Mouse (Mus musculus) gastrocnemius, postnatal 36 days (tissue): ENCODE measurements around the gene Zfp975. TPM values are rescaled to one million over a fixed set of nuclear protein-coding genes. Genes with fewer than 3 reads are reported as not detected.
"Not testable (repeated sequence)": the region's sequence is repeated elsewhere in the genome, so short reads cannot be mapped to it uniquely, and the experiment has no call there.

Experiments used
- DNase-seq, 2 experiments: peaks; one replicate each; pipeline ENCODE4 v3.0.0; 2022
- intact Hi-C: fragments of 180-260 bp; cut with DNase I; formaldehyde crosslinking; loops from one replicate; pipeline ENCODE4 v1.15.1; 2025
- long read RNA-seq, 2 experiments: library from polyadenylated mRNA; stranded (forward); transcript quantifications; one replicate each; pipeline ENCODE4 v2.0.0; 2021
- total RNA-seq, 2 experiments: library from RNA; stranded (reverse); gene quantifications; 2 replicates each; pipeline ENCODE4 v1.2.3; 2021

The Zfp975 gene
- total RNA-seq: 1 to 10 TPM; 2.7 to 3.8 TPM
- long read RNA-seq, experiment 1, partial matches to known transcripts: 0 of 3 reads
- long read RNA-seq, experiment 1, other reads (novel, unspliced or antisense): 1 of 3 reads
- long read RNA-seq, experiment 2, partial matches to known transcripts: 0 of 3 reads
- long read RNA-seq, experiment 2, other reads (novel, unspliced or antisense): 2 of 3 reads

GRCm38 (mm10) chr7:42692362-42693158, at the start of gene Zfp975:
Zfp975 (minus strand) TSS chr7:42692742.
- peak; percentile 73 to 74 for DNase-seq

GRCm38 (mm10) chr7:42738536-42739210, 46.1 kb upstream of the Zfp975 start:
- intact Hi-C loops: no loop called here

More at GRCm38 (mm10) chr7:42692362-42693158, at the start of gene Zfp975:
- intact Hi-C loops: not testable (repeated sequence)

GRCm38 (mm10) chr7:42726917-42727316, 34.4 kb upstream of the Zfp975 start, which contains the start of gene Gm17067:
Gm17067 (minus strand) TSS chr7:42727017.
- DNase-seq, intact Hi-C loops: not testable (repeated sequence)

More at GRCm38 (mm10) chr7:42738536-42739210, 46.1 kb upstream of the Zfp975 start:
- no peak for DNase-seq

- intact Hi-C loops, DNase-seq: not testable (repeated sequence)
Measured at GRCm38 (mm10) chr7:42693251-42693650, 709 bp upstream of the Zfp975 start.

GRCm38 (mm10) chr7:42680081-42680480, 12.5 kb downstream of the Zfp975 start:
- DNase-seq, intact Hi-C loops: not testable (repeated sequence)

- intact Hi-C loops, DNase-seq: not testable (repeated sequence)
Measured at GRCm38 (mm10) chr7:42679646-42680045, 12.9 kb downstream of the Zfp975 start.

GRCm38 (mm10) chr7:42660140-42660539, 32.4 kb downstream of the Zfp975 start:
- DNase-seq: not testable (repeated sequence)

GRCm38 (mm10) chr7:42655211-42655610, 37.3 kb downstream of the Zfp975 start:
- DNase-seq, intact Hi-C loops: not testable (repeated sequence)

More at GRCm38 (mm10) chr7:42660140-42660539, 32.4 kb downstream of the Zfp975 start:
- intact Hi-C loops: not testable (repeated sequence)

- DNase-seq, intact Hi-C loops: not testable (repeated sequence)
Measured at GRCm38 (mm10) chr7:42643120-42643620, 49.4 kb downstream of the Zfp975 start.

GRCm38 (mm10) chr7:42642152-42643115, 50.1 kb downstream of the Zfp975 start, which contains the start of gene Zfp976:
Zfp976 (minus strand) TSS chr7:42642588.
- intact Hi-C loops: not testable (repeated sequence)
- DNase-seq: peak; percentile 18 to 34

- DNase-seq, intact Hi-C loops: not testable (repeated sequence)
Measured at GRCm38 (mm10) chr7:42631031-42631430, 61.5 kb downstream of the Zfp975 start.

Other genes starting within 250 kb of the Zfp975 start
- not detected for gene 4933421I07Rik, start 244.6 kb downstream of the Zfp975 start, total RNA-seq
- 1 to 10 TPM; 4.2 to 6.7 TPM for gene Zfp141, start 187.0 kb downstream of the Zfp975 start, total RNA-seq
- not detected for gene Gm21028, start 114.2 kb downstream of the Zfp975 start, total RNA-seq
- under 1 TPM; 0.30 to 0.31 TPM for gene Zfp977, start 100.2 kb downstream of the Zfp975 start, total RNA-seq
- gene Zfp976, start 50.2 kb downstream of the Zfp975 start, total RNA-seq: 1 to 10 TPM in 1 of 2 experiments, under 1 TPM in 1; 0.42 to 1.4 TPM
- gene Gm17067, start 34.3 kb upstream of the Zfp975 start, total RNA-seq: not detected
- gene Vmn2r62, start 100.8 kb upstream of the Zfp975 start, total RNA-seq: not detected
- under 1 TPM in 1 of 2 experiments, not detected in 1; 0.10 TPM for gene Gm2381, start 174.5 kb upstream of the Zfp975 start, total RNA-seq
- not detected for gene Vmn2r63, start 241.1 kb upstream of the Zfp975 start, total RNA-seq